Mouse (Mus musculus) layer of hippocampus, adult 2 months (tissue): ENCODE results near the gene Fam214b. TPM values are rescaled to one million over a fixed set of nuclear protein-coding genes. Genes with fewer than 3 reads are reported as not detected.
A peak's percentile ranks its signal among the peaks of the same experiment; 100 is the strongest.

Source experiments
- DNase-seq, 2 experiments: peaks; one replicate each; pipeline ENCODE4 v3.0.0; 2022; ENCODE audit warnings: low spot score in 2 of 2
- H3K27ac ChIP-seq: fragments of 200-600 bp; 2 replicates; pipeline ENCODE4 v1.8.1; 2022
- H3K4me3 ChIP-seq: fragments of 200-600 bp; 2 replicates; pipeline ENCODE4 v1.8.1; 2022; ENCODE audit warnings: mild to moderate bottlenecking
- CTCF ChIP-seq: fragments of 200-600 bp; conservative IDR thresholded peaks from 2 replicates; pipeline ENCODE4 v1.8.1; 2022; ENCODE audit warnings: antibody characterized with exemption, mild to moderate bottlenecking, moderate library complexity
- long read RNA-seq, 2 experiments: library from polyadenylated mRNA; stranded (forward); transcript quantifications; one replicate each; pipeline ENCODE4 v2.0.0; 2021; ENCODE audit warnings: borderline mapping rate in 2 of 2
- total RNA-seq, 2 experiments: library from RNA; stranded (reverse); gene quantifications; 2 replicates each; pipeline ENCODE4 v1.2.3; 2021

Fam214b gene
- 10 to 100 TPM; 36.1 to 40.3 TPM for total RNA-seq
- long read RNA-seq, experiment 1, transcript Fam214b-204 (9 exons, 3,280 nt), result major isoform, 6 of 22 reads
- long read RNA-seq, experiment 1, partial matches to known transcripts, result 3 of 22 reads
- long read RNA-seq, experiment 1, other reads (novel, unspliced or antisense), result 10 of 22 reads
- long read RNA-seq, experiment 2, transcript Fam214b-202 (9 exons, 3,107 nt), result major isoform, 7 of 32 reads
- long read RNA-seq, experiment 2, transcript Fam214b-204 (9 exons, 3,280 nt), result minor isoform, 5 of 32 reads
- long read RNA-seq, experiment 2, partial matches to known transcripts, result 9 of 32 reads
- long read RNA-seq, experiment 2, other reads (novel, unspliced or antisense), result 9 of 32 reads

GRCm38 (mm10) chr4:43045659-43046302, at the start of gene Fam214b:
Gene Fam214b (minus strand): TSS chr4:43046220.
- peak within 1 kb of the TSS; percentile 77 for H3K27ac ChIP-seq
- H3K4me3 ChIP-seq, result peak within 1 kb of the TSS; percentile 82
- no peak for TF ChIP-seq CTCF
- peak; percentile 94 to 96 for DNase-seq

GRCm38 (mm10) chr4:43091183-43091582, 45.2 kb upstream of the Fam214b start:
- Histone ChIP-seq H3K4me3 (no peak overlapping the region), H3K27ac (no peak overlapping the region)
- no peak for TF ChIP-seq CTCF
- no peak for DNase-seq

GRCm38 (mm10) chr4:43089950-43090349, 43.9 kb upstream of the Fam214b start:
- H3K4me3 ChIP-seq, result no peak overlapping the region
- no peak for TF ChIP-seq CTCF
- no peak for DNase-seq
- H3K27ac ChIP-seq, result no peak overlapping the region

- TF ChIP-seq CTCF, result no peak
- DNase-seq, result no peak
These were observed 36.4 kb upstream of the Fam214b start for GRCm38 (mm10) chr4:43082458-43082857.

GRCm38 (mm10) chr4:43078071-43078718, 32.2 kb upstream of the Fam214b start:
- H3K27ac ChIP-seq, result no peak overlapping the region
- no peak for DNase-seq
- H3K4me3 ChIP-seq, result no peak overlapping the region
- TF ChIP-seq CTCF, result no peak

More at GRCm38 (mm10) chr4:43082458-43082857, 36.4 kb upstream of the Fam214b start:
- Histone ChIP-seq H3K4me3 (no peak overlapping the region), H3K27ac (no peak overlapping the region)

GRCm38 (mm10) chr4:43074923-43075322, 28.9 kb upstream of the Fam214b start:
- no peak for DNase-seq
- Histone ChIP-seq H3K27ac (no peak overlapping the region), H3K4me3 (no peak overlapping the region)
- TF ChIP-seq CTCF, result no peak

GRCm38 (mm10) chr4:43065471-43065870, 19.5 kb upstream of the Fam214b start:
- no peak for TF ChIP-seq CTCF
- no peak overlapping the region for H3K27ac ChIP-seq

GRCm38 (mm10) chr4:43060286-43060685, 14.3 kb upstream of the Fam214b start:
- TF ChIP-seq CTCF, result peak; percentile 56
- H3K27ac ChIP-seq, result peak overlapping the region; percentile 7; the same call in 1 of the 2 replicates
- no peak for DNase-seq
- H3K4me3 ChIP-seq, result no peak overlapping the region

More at GRCm38 (mm10) chr4:43065471-43065870, 19.5 kb upstream of the Fam214b start:
- H3K4me3 ChIP-seq, result no peak overlapping the region
- no peak for DNase-seq

GRCm38 (mm10) chr4:43059697-43060096, 13.7 kb upstream of the Fam214b start:
- Histone ChIP-seq H3K4me3 (peak overlapping the region; percentile 81), H3K27ac (no peak overlapping the region)
- no peak for TF ChIP-seq CTCF
- no peak for DNase-seq

GRCm38 (mm10) chr4:43058753-43059654, 13.0 kb upstream of the Fam214b start, which contains the start of gene Unc13b:
Gene Unc13b (plus strand): TSS chr4:43058953.
- peak; percentile 92 to 93 for DNase-seq
- Histone ChIP-seq H3K27ac (peak within 1 kb of the TSS; percentile 76), H3K4me3 (peak within 1 kb of the TSS; percentile 81)
- no peak for TF ChIP-seq CTCF

- no peak for TF ChIP-seq CTCF
- DNase-seq, result no peak
- peak overlapping the region; percentile 81 for H3K4me3 ChIP-seq
- H3K27ac ChIP-seq, result no peak overlapping the region
These were observed 12.4 kb upstream of the Fam214b start for GRCm38 (mm10) chr4:43058392-43058752.

- DNase-seq, result no peak
- Histone ChIP-seq H3K27ac (no peak overlapping the region), H3K4me3 (no peak overlapping the region)
- TF ChIP-seq CTCF, result no peak
These were observed 11.6 kb upstream of the Fam214b start for GRCm38 (mm10) chr4:43057654-43058053.
